Mouse (Mus musculus) lung, adult 2 months (tissue): ENCODE results near the gene Tecpr1. TPM values are rescaled to one million over a fixed set of nuclear protein-coding genes. Genes with fewer than 3 reads are reported as not detected.

Experiments
- DNase-seq: peaks from one replicate; pipeline ENCODE4 v3.0.0; 2022
- H3K4me1 ChIP-seq: fragments of 200-500 bp; 2 replicates; pipeline ENCODE4 v1.6.1; 2011; ENCODE audit warnings: low read length; ENCODE audit not compliant: control insufficient read depth, insufficient read depth
- H3K4me3 ChIP-seq: fragments of 200-500 bp; replicated peaks from 2 replicates; pipeline ENCODE3; 2011; ENCODE audit warnings: low read depth, mild to moderate bottlenecking, control low read depth, low read length; ENCODE audit errors: extremely low read depth
- CTCF ChIP-seq: fragments of 200-500 bp; IDR thresholded peaks from 2 replicates; pipeline ENCODE4 v1.5.1; 2011; ENCODE audit warnings: mild to moderate bottlenecking, low read length, control low read depth; ENCODE audit not compliant: insufficient read depth
- POLR2A ChIP-seq: fragments of 200-500 bp; IDR thresholded peaks from 2 replicates; pipeline ENCODE4 v1.6.1; 2011; ENCODE audit warnings: low read depth, mild to moderate bottlenecking, control low read depth, low read length, borderline replicate concordance; ENCODE audit errors: extremely low read depth
- WGBS: fragments of 180-500 bp; shearing (Covaris S2); methylation state at CpG from one replicate; pipeline ENCODE4 v1.1.7; 2018; 5-methylcytosine and 5-hydroxymethylcytosine counted together
- polyA plus RNA-seq: library from polyadenylated mRNA; depleted of rRNA; stranded (reverse); fragments of >200 nt; gene quantifications from 2 replicates; pipeline ENCODE4 v1.2.3, GENCODE M21; 2012

Gene Tecpr1
- polyA plus RNA-seq, 1 experiment: 117 TPM

GRCm38 (mm10) chr5:144254122-144254810 is 30.9 kb upstream of the Tecpr1 start:
- peak; percentile 66; the same call in 1 of the 2 replicates for TF ChIP-seq POLR2A
- TF ChIP-seq CTCF: no peak
- peak; percentile 79 for DNase-seq
- Histone ChIP-seq H3K4me1 (peaks cover 18% of the 10 kb centered on the region), H3K4me3 (peak overlapping the region; percentile 55)
- 39% methylated on average over 16 of the region's 16 CpGs for WGBS

- no peak for TF ChIP-seq CTCF
- no peak for TF ChIP-seq POLR2A
- H3K4me1 ChIP-seq: peaks cover 11% of the 10 kb centered on the region
- WGBS: 65% methylated on average over 4 of the region's 4 CpGs
- H3K4me3 ChIP-seq: no peak overlapping the region
- no peak for DNase-seq
Observed at GRCm38 (mm10) chr5:144253212-144253611, 29.8 kb upstream of the Tecpr1 start.

- no peak for DNase-seq
- Histone ChIP-seq H3K4me1 (peaks cover 8% of the 10 kb centered on the region), H3K4me3 (no peak overlapping the region)
- 67% methylated on average over 13 of the region's 13 CpGs for WGBS
- TF ChIP-seq POLR2A (no peak), CTCF (no peak)
Observed at GRCm38 (mm10) chr5:144251876-144252577, 28.6 kb upstream of the Tecpr1 start.

- 0 out of 2 replicates have a peak, but pooled peaks have one; percentile 13 for TF ChIP-seq CTCF
- TF ChIP-seq POLR2A: no peak
Observed at GRCm38 (mm10) chr5:144249871-144250270, 26.5 kb upstream of the Tecpr1 start.

GRCm38 (mm10) chr5:144247906-144248585 is 24.6 kb upstream of the Tecpr1 start:
- DNase-seq: peak; percentile 64
- peaks cover 4% of the 10 kb centered on the region; the same call in 1 of the 2 replicates for H3K4me1 ChIP-seq
- WGBS: 33% methylated on average over 10 of the region's 10 CpGs
- no peak overlapping the region for H3K4me3 ChIP-seq
- TF ChIP-seq CTCF (no peak), POLR2A (no peak)

More at GRCm38 (mm10) chr5:144249871-144250270, 26.5 kb upstream of the Tecpr1 start:
- WGBS: 92% methylated on average over 3 of the region's 3 CpGs
- H3K4me3 ChIP-seq: no peak overlapping the region
- DNase-seq: no peak
- peaks cover 4% of the 10 kb centered on the region for H3K4me1 ChIP-seq

GRCm38 (mm10) chr5:144247307-144247706 is 23.9 kb upstream of the Tecpr1 start:
- DNase-seq: no peak
- no peak overlapping the region for H3K4me3 ChIP-seq
- WGBS: 64% methylated on average over 10 of the region's 10 CpGs
- TF ChIP-seq POLR2A (no peak), CTCF (no peak)
- peaks cover 4% of the 10 kb centered on the region; the same call in 1 of the 2 replicates for H3K4me1 ChIP-seq

DNA sequence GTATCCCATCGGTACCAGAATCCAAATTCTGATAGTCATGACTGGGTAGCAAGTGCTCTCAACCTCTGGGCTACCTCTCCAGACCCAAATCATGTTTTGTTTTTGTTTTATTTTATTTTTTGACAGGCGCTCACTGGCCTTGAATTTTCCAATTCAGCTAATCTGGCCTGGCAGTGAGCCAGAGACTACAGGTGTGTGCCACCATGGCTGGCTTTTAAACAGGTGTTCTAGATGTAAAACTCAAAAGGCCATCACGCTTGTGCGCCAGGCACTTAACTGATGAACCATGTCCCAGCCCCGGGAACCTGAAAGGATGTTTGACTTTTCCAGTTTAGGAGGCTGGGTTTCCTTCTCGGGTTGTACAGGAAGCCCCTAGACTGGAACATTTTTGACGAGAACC is 23.3 kb upstream of the Tecpr1 start:
- WGBS: 51% methylated on average over 7 of the region's 7 CpGs
- no peak for TF ChIP-seq POLR2A
- no peak for TF ChIP-seq CTCF
- Histone ChIP-seq H3K4me3 (no peak overlapping the region), H3K4me1 (peaks cover 4% of the 10 kb centered on the region; the same call in 1 of the 2 replicates)
- DNase-seq: no peak

GRCm38 (mm10) chr5:144245592-144245991 is 22.2 kb upstream of the Tecpr1 start:
- WGBS: 85% methylated on average over 2 of the region's 2 CpGs
- DNase-seq: no peak
- Histone ChIP-seq H3K4me1 (peaks cover 4% of the 10 kb centered on the region; the same call in 1 of the 2 replicates), H3K4me3 (no peak overlapping the region)
- TF ChIP-seq POLR2A: no peak
- no peak for TF ChIP-seq CTCF

DNA sequence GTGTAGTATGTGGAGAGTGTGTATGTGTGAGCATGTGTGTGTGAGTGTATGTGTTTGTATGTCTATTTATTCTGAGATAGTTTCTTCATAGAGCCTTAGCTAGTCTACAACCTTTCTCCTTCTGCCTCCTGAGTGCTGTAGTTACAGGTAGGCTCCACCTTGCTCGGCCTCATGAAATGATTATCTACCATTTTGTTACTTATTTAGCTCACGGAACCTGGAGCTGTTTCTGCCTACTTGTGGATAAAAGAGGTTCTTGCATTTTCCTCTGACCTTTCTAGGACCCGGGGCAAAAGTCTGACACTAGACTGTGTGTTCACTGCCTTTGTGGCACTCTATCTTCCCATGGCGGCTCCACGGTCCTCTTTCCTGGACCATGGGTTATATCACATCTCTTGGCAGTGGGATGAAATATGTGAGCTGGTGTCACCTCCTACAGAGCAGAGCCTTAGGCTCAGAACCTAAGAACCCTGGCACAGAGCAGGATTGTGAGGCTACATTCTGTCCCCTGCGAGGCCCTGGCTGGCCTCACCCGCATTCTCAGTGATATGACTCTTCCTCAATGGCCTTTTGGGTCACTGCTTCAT is 20.6 kb upstream of the Tecpr1 start, which contains the start of gene Bri3:
Gene Bri3, plus strand, starts transcription at position 537 of the 587 bp plus-strand sequence.
- WGBS: 91% methylated on average over 7 of the region's 7 CpGs
- no peak within 1 kb of the TSS for H3K4me3 ChIP-seq
- no peak for TF ChIP-seq CTCF
- TF ChIP-seq POLR2A: no peak
- DNase-seq: no peak
- H3K4me1 ChIP-seq: peaks cover 4% of the 10 kb centered on the region; the same call in 1 of the 2 replicates
